Mouse (Mus musculus) spleen, adult 18-20 months (tissue): ENCODE results near the gene Gbf1.

Source experiments
- DNase-seq, 2 experiments: peaks; one replicate each; pipeline ENCODE4 v3.0.0; 2022; ENCODE audit warnings: mixed read lengths in 2 of 2

Gbf1 gene

DNA sequence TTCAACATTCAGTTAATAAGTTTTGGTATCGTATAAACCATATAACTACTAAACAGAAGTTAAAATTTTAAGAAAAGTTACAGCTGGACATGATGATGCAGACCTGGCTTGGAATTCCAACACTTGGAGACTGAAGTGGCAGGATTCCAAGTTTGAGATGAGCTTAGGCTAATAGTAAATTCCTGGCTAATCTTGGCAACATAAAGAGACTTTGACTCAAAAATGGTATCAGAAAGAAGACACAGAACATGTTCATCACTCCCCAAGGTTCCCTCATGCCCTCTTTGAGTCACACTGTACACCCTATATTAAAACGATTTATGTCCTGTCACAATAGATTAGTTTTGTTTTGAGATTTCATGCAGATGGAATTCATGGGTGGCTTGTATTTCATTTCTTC lies 72.6 kb downstream of the Gbf1 start:
- no peak for DNase-seq

DNA sequence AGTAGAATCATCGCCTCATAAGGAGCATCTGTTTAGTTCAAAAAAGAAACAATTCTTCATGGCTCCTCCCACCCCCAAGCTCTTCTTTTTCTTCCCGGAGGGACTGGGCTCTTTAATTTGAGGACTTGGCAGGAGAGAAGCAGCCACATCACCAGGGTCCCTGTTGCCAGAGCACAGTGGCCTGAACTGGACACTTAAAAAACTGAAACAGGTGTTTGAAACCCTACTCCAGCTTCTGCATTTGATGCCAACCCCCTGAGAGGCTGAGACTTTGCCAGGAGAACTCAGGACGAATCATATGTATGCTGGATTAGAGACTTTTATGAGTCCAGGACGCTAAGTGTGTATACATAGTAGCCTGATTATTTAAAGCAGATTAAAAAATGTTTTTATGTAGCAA lies 73.2 kb downstream of the Gbf1 start:
- DNase-seq: no peak

GRCm38 (mm10) chr19:46226295-46226694 lies 74.0 kb downstream of the Gbf1 start:
- DNase-seq: no peak

DNA sequence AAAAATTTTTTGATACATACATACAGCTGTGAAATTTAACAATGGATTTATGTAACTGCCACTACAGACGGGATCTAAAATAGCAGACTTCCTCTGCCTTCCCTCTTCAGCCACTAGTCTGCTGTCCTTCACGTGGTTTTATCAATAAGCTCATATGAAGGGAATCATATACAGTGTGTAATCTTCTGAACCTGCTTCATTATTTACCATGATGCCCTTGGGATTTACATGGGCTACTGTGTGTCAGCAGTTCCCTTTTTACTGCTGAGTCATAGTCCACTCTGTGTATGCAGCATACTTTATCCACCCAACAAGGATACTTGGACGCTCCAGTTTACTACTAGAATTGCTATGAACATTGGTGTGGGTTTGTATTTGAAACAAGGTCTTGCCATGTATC lies 75.0 kb downstream of the Gbf1 start:
- DNase-seq: no peak

DNA sequence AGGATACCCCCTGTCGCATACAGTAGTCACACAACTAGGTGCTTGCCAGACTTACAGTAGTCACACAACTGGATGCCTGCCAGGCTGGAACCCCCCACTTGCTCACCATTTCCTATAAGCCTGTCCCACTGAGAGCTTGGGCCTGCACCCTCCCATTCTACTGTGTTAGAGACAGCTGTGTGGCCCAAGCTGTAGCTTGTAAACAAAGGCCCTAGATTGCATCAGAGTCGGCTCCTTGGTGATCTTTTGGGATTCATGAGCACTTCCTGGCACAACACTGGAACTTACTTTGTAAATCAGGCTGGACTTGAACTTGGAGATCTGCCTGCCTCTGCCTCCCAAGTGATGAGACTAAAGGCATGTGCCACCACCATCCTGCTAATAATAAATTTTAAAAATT lies 82.1 kb downstream of the Gbf1 start:
- DNase-seq: no peak

- DNase-seq: no peak
These were observed 84.3 kb downstream of the Gbf1 start for GRCm38 (mm10) chr19:46236658-46237057.

DNA sequence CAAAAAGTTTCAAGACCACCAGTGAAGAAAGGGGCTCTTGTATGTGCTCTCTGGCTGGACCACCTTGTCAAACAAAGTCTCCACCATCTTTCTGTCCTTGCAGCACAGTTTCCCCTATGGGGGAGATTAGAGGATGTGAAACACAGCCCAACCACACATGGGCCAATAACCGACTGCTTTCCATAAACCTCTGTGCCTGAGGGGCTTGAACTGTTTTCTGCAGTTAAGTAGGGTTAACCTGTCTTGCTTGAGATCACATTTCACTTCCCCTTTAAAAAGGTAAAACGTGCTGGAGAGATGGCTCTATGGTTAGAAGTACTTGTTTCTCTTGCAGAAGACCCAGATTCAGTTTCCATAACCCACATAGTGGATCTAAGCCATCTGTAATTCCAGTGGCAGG lies 87.9 kb downstream of the Gbf1 start:
- DNase-seq: peak; percentile 34 to 42

- no peak for DNase-seq
These were observed 90.1 kb downstream of the Gbf1 start for GRCm38 (mm10) chr19:46242416-46242815.

GRCm38 (mm10) chr19:46244628-46245027 lies 92.3 kb downstream of the Gbf1 start:
- DNase-seq: no peak

DNA sequence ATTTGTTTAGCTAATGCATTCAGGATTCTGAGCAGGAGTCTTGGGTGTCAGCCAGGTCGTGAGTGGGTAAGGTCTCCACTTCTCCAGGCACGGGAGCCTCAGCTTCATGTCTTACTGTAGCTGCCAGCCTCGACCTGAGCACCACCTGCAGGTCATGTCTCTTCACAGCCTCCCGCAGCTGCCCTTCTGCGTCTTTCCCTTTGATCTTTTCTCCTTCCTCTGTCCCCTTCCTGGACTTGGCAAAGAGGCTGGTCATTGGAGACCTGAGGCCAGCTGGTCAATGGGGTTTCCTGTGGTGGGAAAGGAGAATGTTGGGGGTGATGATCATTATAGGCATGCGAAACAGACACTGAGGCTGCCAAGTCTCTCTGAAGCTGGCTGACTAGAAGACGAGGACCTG lies 96.7 kb downstream of the Gbf1 start:
- DNase-seq: peak; percentile 25 to 39

GRCm38 (mm10) chr19:46254163-46254752 lies 101.9 kb downstream of the Gbf1 start:
- DNase-seq: peak in 1 of 2 experiments; percentile 18

GRCm38 (mm10) chr19:46264762-46265161 lies 112.5 kb downstream of the Gbf1 start:
- DNase-seq: no peak

GRCm38 (mm10) chr19:46275307-46275706 lies 123.0 kb downstream of the Gbf1 start:
- peak in 1 of 2 experiments; percentile 17 for DNase-seq

- no peak for DNase-seq
These were observed 130.0 kb downstream of the Gbf1 start for GRCm38 (mm10) chr19:46282081-46282849.

GRCm38 (mm10) chr19:46284686-46285085 lies 132.4 kb downstream of the Gbf1 start:
- DNase-seq: no peak

DNA sequence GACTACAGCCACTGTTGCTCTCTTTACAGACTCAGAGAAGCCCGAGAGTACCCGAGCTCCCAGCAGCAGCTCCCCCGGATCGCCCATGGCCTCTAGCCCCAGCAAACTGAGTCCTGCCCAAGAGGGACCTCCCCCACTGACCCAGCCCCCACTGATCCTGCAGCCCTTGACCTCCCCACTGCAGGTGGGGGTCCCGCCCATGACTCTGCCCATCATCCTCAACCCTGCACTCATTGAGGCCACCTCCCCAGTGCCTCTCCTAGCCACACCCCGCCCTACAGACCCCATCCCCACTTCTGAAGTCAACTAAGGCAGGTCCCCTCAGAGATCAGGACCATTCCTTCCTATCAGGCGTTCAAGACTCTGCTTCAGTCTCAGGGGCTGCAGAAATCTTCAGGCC lies 133.3 kb downstream of the Gbf1 start:
- no peak for DNase-seq

DNA sequence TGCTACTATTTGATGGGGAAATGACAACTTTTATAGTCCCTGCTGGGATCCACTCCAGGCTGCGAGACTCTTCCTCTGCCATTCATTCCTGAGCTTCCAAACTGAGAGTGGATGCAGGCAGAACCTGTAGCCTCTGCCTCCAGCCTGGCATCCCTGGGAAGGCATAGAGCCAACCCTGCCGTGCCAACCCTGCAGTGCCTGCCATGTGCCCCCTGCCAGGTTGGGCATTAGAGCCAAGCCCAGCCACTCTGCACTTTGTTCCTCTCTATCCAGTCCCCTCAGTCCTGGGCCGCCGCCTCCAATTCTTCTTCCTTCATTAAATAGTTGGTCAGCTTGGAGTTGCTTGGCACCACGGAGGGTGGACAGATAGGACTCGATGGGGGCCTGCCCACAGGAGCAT lies 133.7 kb downstream of the Gbf1 start:
- no peak for DNase-seq

GRCm38 (mm10) chr19:46286926-46287325 lies 134.6 kb downstream of the Gbf1 start:
- DNase-seq: no peak

- DNase-seq: no peak
These were observed 135.3 kb downstream of the Gbf1 start for GRCm38 (mm10) chr19:46287566-46287965.

DNA sequence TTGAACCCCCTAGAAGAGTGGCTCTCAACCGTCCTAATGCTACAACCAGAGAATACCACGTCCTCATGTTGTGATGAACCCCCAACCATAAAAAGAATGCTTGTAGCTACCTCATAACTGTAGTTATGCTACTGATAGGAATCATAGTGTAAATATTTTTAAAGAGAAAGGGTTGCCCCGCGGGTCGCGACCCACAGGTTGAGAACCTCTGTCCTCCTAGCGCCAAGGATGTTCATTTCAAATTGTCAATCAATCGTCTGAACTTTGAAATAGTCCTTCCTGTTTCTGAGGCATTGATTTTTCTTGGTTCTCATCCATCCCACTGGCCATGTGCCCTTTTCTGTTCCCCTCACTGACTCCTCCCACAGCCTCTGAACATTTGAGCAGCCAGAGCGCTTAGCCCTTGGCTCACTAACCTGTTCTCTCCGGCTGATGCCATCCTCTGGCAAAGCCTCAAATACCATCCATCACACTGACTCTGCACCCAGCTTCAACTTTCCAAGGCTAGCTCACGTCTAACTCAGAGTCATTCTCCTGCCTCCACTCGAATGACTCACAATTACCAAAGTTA lies 138.3 kb downstream of the Gbf1 start:
- no peak for DNase-seq

- no peak for DNase-seq
These were observed 144.6 kb downstream of the Gbf1 start for GRCm38 (mm10) chr19:46296938-46297337.

- DNase-seq: no peak
These were observed 148.2 kb downstream of the Gbf1 start for GRCm38 (mm10) chr19:46300294-46301045.

DNA sequence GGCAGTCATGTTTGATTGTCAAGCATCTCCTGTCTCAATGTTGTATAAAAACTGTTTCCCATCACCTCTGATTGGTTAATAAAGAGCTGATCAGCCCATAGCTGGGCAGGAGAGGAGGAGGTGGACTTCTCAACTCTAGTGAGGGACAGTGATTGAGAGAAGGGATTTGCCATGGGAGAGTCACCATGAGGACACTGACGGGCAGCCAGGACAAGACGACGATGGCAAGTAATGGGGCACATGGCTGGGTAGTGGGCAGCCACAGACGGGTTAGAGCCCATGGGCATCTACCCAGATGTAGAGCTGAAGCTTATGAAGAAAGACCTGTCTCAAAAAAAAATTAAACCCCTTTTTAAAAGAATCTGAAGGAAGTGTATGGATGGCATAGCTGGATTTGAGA lies 150.2 kb downstream of the Gbf1 start:
- DNase-seq: no peak
